Mouse (Mus musculus) erythroblast, adult 5-6 weeks (primary cell): Measurements from ENCODE around the gene Bcorl1. TPM values are rescaled to one million over a fixed set of nuclear protein-coding genes. Genes with fewer than 3 reads are reported as not detected.
A peak's percentile ranks its signal among the peaks of the same experiment; 100 is the strongest.

Source experiments
- ATAC-seq: replicated peaks from 2 replicates; pipeline ENCODE4 v1.8.0; 2016; ENCODE audit warnings: moderate number of reproducible peaks, mild to moderate bottlenecking, moderate TSS enrichment, inconsistent platforms; ENCODE audit not compliant: poor library complexity, low FRiP score, severe bottlenecking
- total RNA-seq, 2 experiments: library from RNA; stranded (forward) in 1 of 2; stranded (reverse) in 1 of 2; fragments of 150-400 nt in 1 of 2; fragments of 200-764, 138-1000 nt in 1 of 2; gene quantifications; 2 replicates each; pipeline versions ENCODE4 v1.2.3 to v1.2.4; 2015 to 2017; ENCODE audit warnings: low replicate concordance in 2 of 2

Gene Bcorl1
- total RNA-seq (2015; ENCODE audit: low replicate concordance) (4.6 and 8.6 TPM in 2 replicates), total RNA-seq (2017; ENCODE audit: low replicate concordance) (23.8 and 31.1 TPM in 2 replicates)

DNA sequence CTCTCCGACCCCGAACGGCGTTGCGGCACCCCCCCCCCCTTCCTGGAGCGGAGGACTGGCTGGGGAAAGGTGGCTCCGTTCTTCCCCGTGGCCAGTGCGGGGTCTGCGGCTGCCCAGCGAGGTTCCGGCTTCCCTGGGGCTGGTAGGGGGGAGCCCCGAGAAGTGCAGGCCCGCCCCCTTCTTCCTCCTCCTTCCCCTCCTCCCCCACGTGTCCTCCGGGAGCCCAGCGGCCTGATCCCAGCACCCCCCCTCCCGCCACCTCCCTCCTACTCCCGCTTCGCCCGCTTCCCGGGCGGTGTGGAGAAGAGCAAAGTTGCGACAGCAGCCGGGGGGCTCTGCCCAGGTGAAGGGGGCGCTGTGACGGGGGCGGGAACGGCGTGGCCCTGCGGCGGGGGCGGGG lies at the start of gene Bcorl1:
Gene Bcorl1 (plus strand): TSS at position 218 of the 400 bp plus-strand sequence.
- no peak for ATAC-seq

DNA sequence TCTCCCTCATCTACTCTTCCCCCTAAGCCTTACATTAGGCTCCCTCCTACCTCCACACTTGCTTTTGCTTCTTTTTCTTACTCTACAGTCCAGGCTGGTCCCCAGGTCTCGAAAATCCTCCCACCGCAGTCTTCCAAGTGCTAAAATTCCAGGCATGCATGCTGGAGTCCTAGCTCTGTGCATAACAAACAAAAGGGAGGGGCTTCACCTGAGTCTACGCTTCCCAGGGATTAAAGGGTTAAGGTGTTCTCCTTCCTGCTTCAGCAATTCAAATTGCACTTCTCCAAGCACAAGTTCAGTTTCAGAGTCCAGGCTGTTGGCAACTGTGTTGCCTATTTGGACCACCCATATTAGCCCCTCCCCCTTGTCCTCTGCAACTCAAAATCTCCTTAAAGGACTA lies 49.7 kb upstream of the Bcorl1 start:
- ATAC-seq, result no peak

DNA sequence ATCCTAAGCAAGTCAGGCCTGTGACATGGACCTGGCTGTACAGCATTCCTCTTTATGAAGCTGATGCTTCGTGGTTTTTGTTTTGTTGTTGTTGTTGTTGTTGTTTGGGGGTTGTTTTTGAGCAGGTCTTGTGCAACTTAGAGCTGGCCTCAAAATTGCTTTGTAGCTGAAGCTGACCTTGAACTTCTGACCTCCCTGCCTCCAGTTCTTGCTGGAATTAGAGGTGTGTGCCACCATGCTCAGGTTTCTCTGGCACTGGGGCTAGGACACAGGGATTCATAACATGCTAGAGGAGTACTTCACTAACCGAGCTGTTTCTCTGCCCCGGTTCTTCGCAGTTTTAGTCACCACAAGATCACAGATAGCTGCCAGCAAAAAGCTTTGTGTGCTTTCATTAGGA lies 35.8 kb upstream of the Bcorl1 start:
- ATAC-seq, result no peak

DNA sequence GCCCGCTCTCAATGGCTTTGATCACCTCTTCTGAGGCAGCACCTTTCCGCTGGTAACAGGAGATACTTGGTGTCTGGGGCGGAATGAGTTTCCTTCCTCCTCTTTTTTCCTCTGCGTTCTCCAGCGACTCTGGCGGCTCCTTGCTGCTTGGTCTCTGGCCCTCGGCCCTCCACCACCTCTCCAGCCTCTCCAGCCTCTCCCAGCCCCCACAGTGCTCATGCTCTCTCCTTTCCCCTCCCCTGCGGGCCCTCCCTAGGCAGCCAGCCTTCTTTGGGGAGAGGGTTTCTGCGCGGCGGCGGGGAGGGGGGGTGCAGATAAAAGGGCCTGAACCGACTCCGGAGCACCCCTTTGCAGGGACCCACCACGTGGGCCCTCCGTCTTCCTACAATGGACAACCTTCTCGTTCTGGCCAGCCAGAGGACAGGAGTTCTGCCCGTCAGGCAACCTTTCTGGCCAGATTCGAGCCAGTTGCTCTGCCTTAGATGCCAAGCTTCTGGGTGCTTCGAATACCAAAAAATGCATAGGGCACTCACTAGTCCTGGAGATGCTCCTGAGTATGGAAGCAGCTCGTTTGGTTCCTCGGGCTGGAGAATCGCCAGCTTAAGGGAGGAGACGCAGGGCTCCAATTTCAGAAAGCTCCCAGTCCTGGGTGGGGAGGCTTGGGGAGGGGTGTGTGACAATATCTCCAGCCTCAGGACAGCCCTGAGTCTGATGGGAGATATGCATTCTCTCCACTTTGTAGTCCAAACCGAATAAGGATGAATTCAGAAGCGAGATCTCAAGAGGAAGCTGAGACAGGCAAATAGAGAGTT lies 30.2 kb upstream of the Bcorl1 start:
- 0 out of 2 replicates have a peak, but pooled peaks have one; percentile 16 for ATAC-seq

DNA sequence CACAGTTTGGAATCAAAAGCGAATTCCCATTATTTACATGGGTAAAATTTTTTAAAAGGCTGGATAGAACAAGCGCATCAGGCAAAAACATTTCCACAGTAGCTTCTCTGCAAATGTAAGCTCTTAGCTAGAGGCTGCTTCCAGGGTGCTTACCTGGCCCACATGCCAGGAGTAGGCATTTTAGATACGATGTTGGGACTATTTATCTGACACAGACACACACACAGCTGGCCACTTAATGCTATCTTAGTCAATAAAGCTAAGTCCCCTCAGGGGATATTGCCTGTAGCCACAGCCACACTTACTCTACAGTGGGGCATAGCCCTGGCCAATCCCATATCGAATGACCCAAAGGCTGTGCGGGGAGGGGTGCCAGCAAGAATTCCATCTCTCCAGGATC lies 29.4 kb upstream of the Bcorl1 start:
- ATAC-seq, result peak; percentile 48

DNA sequence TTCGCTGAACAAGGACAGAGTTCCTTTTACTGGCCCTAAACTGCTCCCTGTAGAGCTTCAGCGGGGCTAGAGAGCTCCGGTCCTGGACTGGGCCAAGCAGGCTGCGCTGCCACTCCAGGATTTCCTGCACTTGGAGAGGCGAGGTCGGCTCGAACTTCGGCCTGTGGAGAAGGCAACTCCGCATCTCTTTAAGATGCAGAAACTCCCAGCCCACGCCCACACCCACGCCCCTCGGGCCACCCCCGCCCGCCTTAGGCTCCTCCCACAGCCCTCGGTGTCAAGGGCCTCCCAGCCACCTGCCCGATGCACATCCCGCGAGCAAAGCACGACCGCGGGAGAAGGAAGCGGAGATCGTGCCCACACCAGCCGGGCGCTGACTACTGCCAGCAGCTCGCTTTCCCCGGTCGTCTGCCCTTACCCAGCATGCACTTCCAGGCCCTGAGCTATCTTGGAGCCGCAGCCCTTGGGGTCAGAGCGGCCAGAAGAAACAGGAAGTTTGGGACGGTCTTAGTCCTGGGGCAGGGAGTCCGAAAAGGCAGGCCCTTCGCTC lies 26.6 kb upstream of the Bcorl1 start:
- ATAC-seq, result peak; percentile 89

DNA sequence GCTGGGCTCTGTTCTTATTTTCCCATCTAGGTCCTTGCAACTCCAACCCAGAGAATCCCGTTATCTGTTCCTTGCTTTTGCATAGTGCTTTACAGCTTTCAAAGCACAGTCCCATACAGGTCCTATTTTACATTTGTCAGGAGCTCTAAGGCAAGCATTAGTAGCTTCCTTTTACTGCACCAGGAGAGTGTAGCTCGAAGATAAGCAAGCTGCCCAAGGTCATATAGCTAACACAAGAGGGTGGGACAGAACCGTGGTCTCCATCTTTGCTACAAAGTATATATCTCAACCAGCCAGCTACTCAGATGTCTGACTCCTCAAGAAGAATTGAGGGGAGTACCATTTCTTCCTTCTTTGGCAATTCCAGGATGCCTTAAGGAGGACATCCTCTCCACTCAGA lies 23.7 kb upstream of the Bcorl1 start:
- no peak for ATAC-seq

DNA sequence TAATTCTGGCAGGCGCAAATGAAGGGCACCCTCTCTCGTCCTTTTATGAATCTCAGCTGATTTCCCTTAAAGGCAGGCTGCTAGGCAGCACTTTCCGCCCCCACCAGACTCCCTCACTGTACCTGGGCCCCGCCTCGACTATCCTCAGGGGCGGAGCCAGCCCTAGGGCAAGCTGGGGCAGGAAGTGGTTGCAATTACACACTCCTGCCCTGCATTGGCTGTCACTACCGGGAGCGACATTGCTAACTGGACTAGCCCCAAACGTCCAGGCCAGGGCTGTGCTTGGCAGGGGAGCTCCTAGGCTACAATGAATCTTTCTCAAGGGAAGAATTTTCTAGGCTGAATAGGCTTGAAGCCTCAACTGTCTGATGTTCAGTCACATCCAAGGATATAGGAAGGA lies 23.0 kb upstream of the Bcorl1 start:
- peak; percentile 73 for ATAC-seq

DNA sequence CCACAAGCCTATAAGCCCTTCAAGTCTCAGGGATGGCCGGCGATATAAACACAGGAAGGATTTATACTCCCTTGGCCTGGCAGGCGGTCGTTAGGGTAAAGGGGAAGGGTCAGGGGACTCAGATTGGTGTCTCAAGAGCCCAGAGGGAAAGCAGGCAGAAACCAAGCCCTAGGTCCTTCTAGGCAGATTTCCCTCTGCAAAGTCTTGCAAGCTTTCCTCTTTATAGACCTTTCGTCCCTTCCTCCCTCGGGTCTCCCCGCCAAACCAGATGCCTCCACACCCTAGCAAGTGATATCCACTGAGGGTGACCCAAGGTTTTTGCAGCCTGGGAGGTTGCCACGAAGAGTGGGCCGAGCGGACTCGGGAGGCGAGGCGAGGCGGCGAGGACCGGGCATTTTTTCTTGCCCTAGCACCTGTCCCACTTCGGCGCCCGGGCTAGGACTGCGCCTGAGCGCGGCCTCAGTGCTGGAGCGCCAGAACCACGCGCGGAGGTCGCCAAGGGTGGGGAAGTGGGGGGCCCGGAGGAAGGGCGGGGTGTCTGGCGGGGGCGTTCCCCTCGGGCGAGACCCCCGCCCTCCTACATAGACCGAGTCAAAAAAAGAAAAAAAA lies 613 bp upstream of the Bcorl1 start:
- ATAC-seq, result no peak

DNA sequence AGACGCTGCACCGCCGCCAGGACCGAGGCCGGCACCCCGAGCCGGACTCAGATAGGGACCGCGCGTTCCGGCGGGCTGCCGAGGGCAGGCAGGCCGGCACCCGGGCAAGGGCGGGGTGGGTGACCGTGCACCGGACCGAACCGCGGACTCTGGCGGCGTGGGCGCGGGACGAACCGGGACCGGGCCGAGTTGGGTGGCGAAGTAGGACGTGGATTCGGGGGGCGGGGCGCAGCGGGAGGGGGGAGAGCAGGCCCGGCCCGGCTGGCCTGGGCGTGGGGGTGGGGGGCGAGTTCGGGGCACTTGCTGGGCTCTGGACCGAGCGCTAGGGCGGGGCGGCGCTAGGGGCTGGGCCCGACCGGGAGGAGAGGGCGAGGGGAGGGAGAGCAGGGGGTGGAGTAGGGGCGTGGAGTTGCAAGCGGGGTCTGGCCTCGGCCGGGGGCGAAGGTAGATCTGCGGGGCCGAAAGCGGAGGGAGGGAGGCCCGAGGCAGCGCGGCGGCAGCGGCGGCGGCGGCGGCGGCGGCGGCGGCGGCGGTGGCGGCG lies 533 bp downstream of the Bcorl1 start:
- no peak for ATAC-seq

DNA sequence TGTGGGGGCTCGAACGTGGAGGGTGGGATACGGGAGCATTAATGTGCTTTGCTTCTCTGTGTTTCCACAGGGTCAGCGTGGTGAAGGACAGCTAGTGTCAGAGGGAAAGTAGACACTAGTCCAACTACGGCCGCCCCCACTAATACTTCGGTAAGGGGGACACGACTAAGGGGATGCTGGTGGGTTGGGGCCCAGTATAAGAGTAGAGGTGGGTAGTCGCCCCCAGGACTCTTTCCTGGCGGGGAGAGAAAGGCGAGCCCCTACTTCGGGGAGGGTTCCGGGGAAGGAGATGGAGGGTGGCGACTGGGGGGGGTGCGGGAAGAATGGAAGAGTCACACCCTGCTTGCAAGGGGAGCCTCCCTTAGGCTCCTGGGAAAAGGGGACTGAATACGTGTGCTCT lies 1.6 kb downstream of the Bcorl1 start:
- no peak for ATAC-seq

DNA sequence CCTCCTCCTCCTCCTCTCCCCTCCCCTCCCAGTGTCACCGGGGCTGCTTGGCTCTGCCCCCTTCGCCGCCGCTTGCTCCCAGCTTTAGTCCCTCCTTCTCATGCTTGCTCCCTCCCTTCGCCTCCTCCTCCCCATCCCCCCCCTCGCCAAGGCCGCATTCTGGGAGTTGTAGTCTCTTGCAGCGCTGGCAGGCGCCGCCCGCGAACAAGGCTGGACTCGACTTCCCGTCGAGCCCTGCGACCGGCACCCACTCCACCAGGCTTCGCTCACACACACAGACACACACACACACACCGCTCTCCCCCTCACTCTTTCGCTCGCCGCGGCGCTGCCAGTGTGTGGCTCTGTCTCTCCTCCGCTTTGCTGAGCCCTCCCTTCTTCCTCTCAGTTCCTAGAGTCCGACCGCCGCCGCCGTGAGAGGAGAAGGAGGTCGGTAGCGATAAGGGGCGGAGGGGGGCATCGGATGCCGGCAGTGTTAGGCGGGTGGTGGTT lies 2.3 kb downstream of the Bcorl1 start:
- peak; percentile 95 for ATAC-seq

DNA sequence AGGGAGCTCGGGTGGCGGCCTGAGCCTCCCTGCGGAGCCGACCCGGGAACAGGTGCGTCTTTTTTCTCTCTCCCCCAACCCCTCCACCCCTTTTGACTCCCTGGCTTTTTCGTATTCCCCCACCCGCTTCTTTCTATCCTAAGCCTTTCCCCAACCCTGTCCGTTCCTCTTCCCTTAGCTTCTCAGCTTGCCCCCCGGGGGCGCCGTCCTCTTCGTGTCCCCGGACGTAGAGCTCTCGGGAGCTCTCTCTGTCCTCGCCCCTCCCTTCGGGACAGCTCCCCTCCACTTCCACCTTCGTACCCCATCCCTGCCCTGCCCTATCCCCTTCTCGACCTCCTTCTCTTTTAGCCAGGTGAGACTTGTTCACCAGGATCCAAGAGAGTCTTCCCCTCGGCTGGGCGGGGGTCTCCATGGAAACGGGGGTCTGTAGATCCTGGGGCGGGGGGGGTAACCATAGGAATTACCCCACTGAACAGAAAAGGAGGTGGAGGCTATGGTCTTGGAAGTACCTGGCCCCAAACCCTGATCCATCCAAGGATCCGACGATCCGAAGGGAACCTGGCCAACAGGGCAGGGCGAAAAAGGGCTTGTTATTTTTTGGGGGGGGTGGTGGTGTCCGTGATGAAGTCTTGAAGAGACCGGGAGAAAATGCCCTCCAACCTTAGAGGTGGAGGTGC lies 2.9 kb downstream of the Bcorl1 start:
- no peak for ATAC-seq

DNA sequence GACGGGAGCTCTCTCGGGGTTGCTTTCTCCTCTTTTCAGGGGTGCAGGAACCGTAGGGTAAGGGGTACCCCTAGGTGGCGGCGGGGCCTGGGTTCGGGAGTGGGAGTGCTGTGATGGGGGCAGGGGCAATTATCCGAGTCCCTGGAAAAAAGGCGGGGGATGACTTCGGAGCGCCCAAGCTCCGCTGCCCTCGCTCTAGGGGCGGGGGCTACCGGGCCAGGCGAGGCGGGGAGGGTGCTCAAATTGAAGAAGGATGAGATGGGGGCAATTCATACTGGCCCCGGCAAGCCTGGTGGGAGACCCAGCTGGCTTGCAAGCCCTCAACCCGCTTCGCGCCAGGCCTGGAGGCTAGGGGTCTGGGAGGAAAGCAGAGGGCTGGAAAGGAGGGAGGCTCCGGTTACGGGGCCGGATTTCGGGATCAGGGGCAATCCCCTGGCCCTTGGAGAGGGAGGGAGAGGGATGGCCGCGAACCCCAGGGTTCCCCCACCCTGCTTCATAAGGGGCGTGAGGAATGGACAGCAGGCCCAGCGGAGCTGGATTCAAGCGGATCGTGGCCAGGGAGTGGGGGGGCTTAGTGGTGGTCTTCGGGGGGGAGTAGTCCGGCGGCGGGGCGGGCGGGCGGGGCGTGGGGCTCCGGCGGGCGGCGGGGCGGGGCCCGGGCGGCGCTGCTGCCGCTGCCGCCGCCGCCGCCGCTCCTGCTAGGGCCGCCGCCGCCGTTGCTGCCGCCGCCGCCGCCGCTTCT lies 3.7 kb downstream of the Bcorl1 start:
- ATAC-seq, result no peak

DNA sequence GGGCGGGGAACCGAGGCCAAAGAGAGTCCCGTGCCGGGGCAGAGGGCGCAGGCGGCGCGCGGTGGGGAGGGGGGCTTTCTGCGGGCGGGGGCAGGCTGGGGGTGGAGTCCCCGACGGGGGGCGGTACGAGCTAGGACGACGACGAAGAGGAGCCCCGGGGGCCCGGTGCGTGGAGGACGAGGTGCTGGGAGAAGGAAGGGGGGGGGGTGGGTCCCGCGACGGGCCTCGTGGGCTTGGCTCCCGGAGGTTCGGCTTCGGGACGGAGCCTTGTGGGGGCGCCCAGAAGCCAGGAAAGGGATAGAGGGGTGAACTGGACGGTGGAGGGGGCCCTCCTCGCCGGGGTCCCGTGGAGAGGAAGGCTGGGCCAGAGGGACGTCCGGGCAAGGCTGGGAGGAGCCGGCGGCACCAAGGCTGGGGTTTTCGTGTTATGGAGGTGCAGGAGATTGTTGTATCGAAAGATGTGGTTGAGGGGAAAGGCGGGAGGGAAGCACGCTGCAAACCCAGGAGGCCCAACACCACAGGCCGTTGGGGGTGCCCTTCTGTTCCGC lies 4.3 kb downstream of the Bcorl1 start:
- no peak for ATAC-seq

DNA sequence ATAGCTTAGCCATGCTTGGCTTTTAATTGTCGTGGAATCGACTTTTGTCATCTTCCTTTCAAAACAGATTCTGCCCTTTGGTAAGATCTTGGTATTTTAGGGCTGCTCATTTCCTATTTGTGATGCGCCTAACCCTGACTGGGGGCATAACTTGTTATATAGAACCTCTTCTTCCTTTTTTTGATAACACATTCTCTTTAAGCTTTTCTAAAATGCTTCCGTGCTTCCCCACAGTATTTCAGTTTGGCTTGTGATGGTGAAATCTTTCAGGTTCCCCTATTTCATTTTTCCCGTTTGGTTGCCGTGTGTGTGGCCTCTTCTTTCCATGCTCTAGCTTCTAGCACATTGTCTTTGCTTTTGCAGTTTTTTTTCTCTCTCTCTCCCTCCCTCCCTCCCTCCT lies 14.2 kb downstream of the Bcorl1 start:
- ATAC-seq, result no peak

DNA sequence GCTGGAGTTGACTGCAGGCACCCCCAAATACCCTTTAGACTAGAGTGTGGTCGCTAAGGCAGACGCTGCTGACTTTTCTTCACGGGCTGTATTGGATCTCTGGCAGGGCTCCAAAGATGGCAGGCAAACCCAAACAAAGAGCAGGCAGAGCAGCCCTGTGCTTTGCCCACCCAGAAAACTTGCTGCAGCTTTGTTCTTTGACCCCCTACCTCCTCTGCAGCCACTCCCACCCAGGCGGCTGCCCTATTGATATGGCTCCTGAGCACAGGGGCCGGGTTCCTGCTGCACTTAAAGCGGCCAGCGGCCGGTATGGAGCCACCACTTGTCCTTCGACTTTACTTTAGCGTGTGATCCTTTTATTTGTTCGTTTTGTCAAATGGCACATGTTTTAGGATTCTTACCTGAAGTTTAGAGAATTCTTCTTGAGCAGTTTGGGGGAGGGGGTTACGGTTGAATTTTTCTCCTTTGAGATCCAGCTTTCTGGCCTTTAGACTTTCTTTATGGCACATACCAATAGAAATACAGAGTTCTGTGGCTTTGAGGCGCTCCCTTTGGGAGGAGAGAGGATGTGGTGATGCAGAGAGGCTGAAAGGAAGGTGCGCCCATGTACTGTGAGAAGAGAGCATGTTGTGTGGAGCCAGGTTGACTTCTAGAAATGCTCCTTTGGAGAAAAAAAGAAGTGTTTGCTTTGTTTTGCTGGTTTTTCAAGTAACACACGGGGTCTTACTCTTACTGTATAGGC lies 24.8 kb downstream of the Bcorl1 start:
- ATAC-seq, result no peak

DNA sequence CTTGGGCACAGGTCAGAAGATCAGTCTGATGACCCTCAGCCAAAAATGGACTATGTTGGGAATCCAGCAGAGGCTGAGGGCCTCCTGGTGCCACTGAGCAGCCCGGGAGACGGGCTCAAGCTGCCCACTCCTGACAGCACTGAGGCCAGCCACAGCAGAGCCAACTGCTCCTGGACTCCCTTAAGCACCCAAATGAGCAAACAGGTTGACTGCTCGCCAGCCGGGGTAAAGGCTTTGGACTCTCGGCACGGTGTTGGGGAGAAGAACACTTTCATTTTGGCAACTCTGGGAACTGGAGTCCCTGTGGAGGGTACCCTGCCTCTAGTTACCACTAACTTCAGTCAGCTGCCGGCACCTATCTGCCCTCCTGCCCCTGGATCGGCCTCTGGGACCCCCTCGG lies 26.7 kb downstream of the Bcorl1 start:
- ATAC-seq, result no peak

DNA sequence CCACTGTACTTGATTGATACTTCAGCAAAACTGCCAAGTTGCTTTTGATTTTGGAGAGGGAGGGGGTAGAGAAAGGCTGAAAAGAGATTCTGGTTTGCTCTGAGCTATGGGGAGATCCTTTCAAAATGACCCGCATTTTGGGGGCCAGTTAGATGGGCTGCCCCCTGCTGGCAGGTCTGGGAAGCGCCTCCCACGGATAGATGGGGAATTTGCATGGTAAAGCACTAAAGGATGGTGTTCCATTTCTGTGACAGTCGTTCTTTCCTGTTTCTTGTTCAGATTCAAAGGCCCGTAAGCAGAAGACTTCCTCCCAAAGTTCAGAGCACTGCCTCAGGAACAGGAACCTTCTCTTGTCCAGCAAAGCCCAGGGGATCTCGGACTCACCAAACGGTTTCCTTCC lies 42.5 kb downstream of the Bcorl1 start:
- peak; percentile 64 for ATAC-seq
